Mouse (Mus musculus) urinary bladder, adult 2 months (tissue): ENCODE data around the gene Ccdc39. TPM values are rescaled to one million over a fixed set of nuclear protein-coding genes. Genes with fewer than 3 reads are reported as not detected.

Source experiments
- DNase-seq: peaks from one replicate; pipeline ENCODE4 v3.0.0; 2022; ENCODE audit warnings: low spot score
- polyA plus RNA-seq: library from polyadenylated mRNA; depleted of rRNA; stranded (reverse); fragments of >200 nt; gene quantifications from 2 replicates; pipeline ENCODE4 v1.2.3, GENCODE M21; 2012; rRNA removed

The Ccdc39 gene
- polyA plus RNA-seq: 5.1 and 7.0 TPM in 2 replicates

- peak; percentile 26 for DNase-seq
Observed at GRCm38 (mm10) chr3:33843801-33844632, at the start of gene Ccdc39. Gene Ccdc39 (minus strand): TSS chr3:33844310.

GRCm38 (mm10) chr3:33893433-33893832 is 49.3 kb upstream of the Ccdc39 start:
- no peak for DNase-seq

GRCm38 (mm10) chr3:33887438-33887837 is 43.3 kb upstream of the Ccdc39 start:
- no peak for DNase-seq

- no peak for DNase-seq
Observed at GRCm38 (mm10) chr3:33883105-33883504, 39.0 kb upstream of the Ccdc39 start.

GRCm38 (mm10) chr3:33882695-33883094 is 38.6 kb upstream of the Ccdc39 start:
- DNase-seq: no peak

- DNase-seq: no peak
Observed at GRCm38 (mm10) chr3:33878661-33879060, 34.6 kb upstream of the Ccdc39 start.

GRCm38 (mm10) chr3:33874456-33875286 is 30.6 kb upstream of the Ccdc39 start:
- DNase-seq: no peak

- no peak for DNase-seq
Observed at GRCm38 (mm10) chr3:33873837-33874236, 29.7 kb upstream of the Ccdc39 start.

GRCm38 (mm10) chr3:33873366-33873765 is 29.3 kb upstream of the Ccdc39 start:
- no peak for DNase-seq

- DNase-seq: no peak
Observed at GRCm38 (mm10) chr3:33864000-33864540, 20.0 kb upstream of the Ccdc39 start.

GRCm38 (mm10) chr3:33858939-33859338 is 14.8 kb upstream of the Ccdc39 start:
- DNase-seq: no peak

GRCm38 (mm10) chr3:33853062-33853461 is 9.0 kb upstream of the Ccdc39 start:
- no peak for DNase-seq

GRCm38 (mm10) chr3:33850856-33851255 is 6.7 kb upstream of the Ccdc39 start:
- DNase-seq: no peak

GRCm38 (mm10) chr3:33846639-33847038 is 2.5 kb upstream of the Ccdc39 start:
- no peak for DNase-seq

GRCm38 (mm10) chr3:33838877-33839276 is 5.2 kb downstream of the Ccdc39 start:
- DNase-seq: no peak

GRCm38 (mm10) chr3:33836576-33836975 is 7.5 kb downstream of the Ccdc39 start:
- no peak for DNase-seq

- DNase-seq: no peak
Observed at GRCm38 (mm10) chr3:33832351-33832750, 11.8 kb downstream of the Ccdc39 start.

- DNase-seq: no peak
Observed at GRCm38 (mm10) chr3:33824135-33824946, 19.8 kb downstream of the Ccdc39 start.

- no peak for DNase-seq
Observed at GRCm38 (mm10) chr3:33807151-33807550, 37.0 kb downstream of the Ccdc39 start.

- no peak for DNase-seq
Observed at GRCm38 (mm10) chr3:33800513-33800820, 43.6 kb downstream of the Ccdc39 start.

GRCm38 (mm10) chr3:33799617-33800512 is 44.2 kb downstream of the Ccdc39 start, which contains the start of gene Ttc14:
Gene Ttc14 (plus strand): TSS chr3:33799832.
- peak; percentile 100 for DNase-seq
